Mouse (Mus musculus): ENCODE measurements at regions not wholly inside any gene's neighbourhood (a gene's known extent, or its start where the extent isn't known, plus 50 kb on each side); places are given as distances from the start of the nearest gene placed in this dataset.
"Not testable (repeated sequence)": the region's sequence is repeated elsewhere in the genome, so short reads cannot be mapped to it uniquely, and the experiment has no call there.

DNA sequence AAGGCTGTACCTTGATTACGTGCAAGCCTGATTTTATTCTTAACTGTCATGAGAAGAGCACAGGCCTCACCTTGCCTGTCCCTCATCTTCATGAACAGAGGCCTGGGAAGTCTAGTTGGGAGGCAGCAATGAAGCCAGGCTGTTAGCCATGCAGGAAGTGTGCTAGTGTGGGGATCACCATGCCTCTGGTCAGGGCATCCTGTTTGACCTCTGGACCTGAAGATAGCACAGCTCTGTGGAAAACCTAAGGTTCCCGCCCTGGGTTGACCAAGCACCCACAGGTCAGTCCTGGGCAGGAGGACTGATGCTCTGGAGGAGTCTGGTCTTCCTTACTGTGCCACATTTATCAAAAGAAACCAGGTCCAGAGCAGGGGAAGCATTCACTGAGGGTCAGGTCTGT lies 157.6 kb downstream of the Gm906 start:
- DNase-seq (ENCODE audit: low spot score in 2 of 2), result no peak
- intact Hi-C loops (cut with DNase I), result loop anchor here (5.0 kb wide), 1 partner anchor 145 kb away; no protein-coding TSS in a partner anchor

DNA sequence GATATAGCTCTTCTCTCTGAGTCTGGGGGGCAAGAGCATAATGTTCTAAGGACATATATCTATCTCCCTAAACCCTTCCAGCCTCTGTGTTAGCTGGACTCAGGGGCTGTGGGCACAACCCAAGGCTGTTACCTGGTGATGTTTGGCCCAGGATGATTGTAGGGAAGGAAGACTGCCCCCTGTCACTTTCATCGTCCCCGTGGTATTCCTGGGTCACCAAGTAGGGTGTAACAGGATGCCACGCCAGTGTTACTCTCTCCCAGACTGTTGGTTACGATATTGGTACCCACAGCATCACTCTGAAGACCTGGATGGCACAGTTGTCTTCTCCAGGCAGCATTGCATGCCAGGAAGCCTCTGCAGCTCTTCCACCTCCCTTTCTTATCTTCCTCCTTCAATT lies 185.3 kb downstream of the Gm906 start:
- intact Hi-C loops (cut with DNase I), result no loop called here

DNA sequence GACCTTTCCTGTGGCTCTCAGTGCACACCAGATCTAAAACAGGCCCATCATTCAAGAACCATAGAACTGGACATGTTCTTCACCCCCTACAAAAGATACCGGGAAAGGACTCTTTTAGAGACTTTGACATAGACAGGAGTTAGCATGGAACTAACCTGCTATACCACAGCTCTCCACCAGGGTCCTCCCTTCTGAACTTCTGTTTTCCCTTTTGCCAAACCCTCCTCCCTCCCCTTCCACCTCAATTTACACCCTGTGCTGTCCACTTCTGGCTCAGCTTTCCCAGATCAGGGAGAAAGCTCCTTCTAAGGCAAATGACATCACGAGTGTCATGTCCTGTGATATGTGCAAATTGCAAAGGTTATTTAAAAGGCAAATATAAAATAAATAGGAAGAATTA lies 185.7 kb downstream of the Gm906 start:
- intact Hi-C loops (cut with DNase I), result not testable (repeated sequence)

More for the DNA sequence above, 185.3 kb downstream of the Gm906 start:
- no peak for DNase-seq (ENCODE audit: low spot score in 2 of 2)

DNA sequence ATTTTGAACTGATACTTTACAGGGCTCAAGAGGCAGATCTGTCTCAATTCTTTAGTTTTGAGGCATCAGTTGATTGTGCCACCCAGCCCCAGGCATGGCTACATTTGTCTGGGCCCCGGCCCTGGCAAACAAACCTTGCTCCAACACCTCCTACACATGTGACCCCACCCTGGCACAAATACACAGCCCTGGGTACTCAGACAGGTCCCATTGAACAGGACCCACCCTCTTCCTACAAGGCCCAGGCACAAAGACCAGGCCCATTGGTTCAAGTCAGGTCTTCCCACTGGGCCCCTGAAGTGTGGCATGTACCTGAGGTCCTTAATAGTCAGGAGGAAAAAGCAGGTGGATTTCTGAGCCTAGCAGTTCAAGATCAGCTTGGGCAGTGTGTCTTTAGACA lies 190.4 kb downstream of the Gm906 start:
- intact Hi-C loops (cut with DNase I); DNase-seq (ENCODE audit: low spot score in 2 of 2): not testable (repeated sequence)

More for the DNA sequence above, 185.7 kb downstream of the Gm906 start:
- DNase-seq (ENCODE audit: low spot score in 2 of 2), result not testable (repeated sequence)

DNA sequence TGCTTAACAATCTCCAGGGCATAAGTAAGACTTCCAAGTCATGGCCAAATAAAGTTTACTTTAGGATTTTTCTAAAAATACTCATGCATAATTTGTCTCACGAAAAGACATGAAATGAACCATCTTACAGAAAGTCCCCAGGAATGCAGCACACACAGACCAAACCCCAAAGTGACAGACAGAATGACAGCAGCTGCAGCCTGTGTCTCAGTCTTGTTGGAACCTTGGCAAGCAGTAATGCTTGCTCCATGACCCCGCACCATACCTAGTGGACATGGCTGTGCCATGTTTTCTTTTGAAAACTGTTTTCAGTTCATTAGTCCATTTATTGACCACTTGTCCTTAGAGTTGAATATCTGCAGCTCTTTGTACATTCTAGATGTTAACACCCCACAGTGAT lies 191.1 kb downstream of the Gm906 start:
- DNase-seq (ENCODE audit: low spot score in 2 of 2); intact Hi-C loops (cut with DNase I): not testable (repeated sequence)

DNA sequence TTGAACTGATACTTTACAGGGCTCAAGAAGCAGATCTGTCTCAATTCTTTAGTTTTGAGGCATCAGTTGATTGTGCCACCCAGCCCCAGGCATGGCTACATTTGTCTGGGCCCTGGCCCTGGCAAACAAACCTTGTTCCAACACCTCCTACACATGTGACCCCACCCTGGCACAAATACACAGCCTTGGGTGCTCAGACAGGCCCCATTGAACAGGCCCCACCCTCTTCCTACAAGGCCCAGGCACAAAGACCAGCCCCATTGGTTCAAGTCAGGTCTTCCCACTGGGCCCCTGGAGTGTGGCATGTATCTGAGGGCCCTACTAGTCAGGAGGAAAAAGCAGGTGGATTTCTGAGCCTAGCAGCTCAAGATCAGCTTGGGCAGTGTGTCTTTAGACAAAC lies 198.4 kb downstream of the Gm906 start:
- intact Hi-C loops (cut with DNase I); DNase-seq (ENCODE audit: low spot score in 2 of 2): not testable (repeated sequence)

DNA sequence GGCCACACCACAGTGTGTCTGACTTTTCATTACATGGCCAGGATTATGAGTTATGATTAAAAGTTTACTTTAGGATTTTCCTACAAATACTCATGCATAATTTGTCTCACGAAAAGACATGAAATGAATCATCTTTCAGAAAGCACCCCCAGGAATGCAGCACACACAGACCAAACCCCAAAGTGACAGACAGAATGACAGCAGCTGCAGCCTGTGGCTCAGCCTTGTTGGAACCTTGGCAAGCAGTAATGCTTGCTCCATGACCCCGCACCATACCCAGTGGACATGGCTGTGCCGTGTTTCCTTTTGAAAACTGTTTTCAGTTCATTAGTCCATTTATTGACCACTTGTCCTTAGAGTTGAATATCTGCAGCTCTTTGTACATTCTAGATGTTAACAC lies 199.0 kb downstream of the Gm906 start:
- intact Hi-C loops (cut with DNase I); DNase-seq (ENCODE audit: low spot score in 2 of 2): not testable (repeated sequence)

DNA sequence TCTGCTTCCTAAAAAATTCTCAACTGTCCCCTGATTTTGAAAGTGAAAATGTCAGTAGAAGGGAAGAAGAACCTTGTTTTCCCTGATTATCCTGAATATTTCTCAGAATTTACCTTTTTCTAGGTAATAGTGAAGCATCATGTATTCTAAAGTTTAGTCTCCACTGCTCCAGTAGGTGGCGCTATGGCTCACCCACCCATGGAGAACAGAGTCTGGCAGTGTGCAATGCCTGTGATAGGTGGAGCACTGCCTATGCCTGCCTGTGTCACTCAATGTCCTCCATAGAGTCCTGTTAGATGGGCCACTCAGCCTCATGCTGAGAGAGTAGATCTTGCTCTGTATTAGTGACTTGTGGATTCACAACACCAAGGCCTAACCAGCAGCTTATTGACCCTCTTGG lies 218.4 kb downstream of the Gm906 start:
- no peak for DNase-seq (ENCODE audit: low spot score in 2 of 2)
- intact Hi-C loops (cut with DNase I), result no loop called here

DNA sequence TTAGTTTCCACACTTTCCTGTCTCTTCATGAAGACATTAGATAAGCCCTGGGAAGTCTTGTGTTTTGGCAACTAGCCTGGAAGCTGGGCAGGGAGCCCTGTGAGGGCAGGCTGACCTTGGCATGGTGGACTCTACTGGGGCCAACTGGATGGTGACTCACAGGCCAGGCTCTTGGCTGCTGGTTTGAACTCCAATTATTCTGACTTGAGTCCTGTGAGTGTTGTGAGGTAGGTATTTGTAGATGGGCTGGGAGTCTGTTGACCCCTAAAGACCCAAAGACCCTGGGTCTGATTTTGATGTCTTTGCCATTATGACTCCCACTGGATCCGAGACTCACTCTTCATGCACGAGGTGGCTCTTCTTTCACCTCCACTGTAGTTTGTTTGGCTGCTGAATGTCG lies 208.9 kb upstream of the Gm30302 start:
- DNase-seq (ENCODE audit: low spot score in 2 of 2); intact Hi-C loops (cut with DNase I): not testable (repeated sequence)

DNA sequence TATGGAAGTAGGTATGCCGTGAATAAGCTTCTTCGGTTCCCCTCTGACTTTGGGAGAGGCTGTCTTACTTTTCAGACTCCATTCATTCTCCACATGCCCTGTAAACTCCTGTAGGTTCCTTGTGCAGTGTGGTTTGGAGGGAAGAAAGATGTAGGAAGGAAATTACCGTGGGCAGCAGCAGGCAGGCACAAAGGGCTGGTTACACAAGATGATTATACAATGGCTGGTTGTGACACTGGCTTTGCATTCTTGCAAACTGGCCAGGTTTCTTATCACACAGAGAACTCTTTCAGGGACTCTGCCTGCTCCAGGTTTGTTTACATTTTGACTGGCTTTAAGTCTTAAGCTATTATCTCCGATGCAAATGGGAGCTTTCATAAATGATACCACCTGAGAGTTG lies 167.3 kb upstream of the Gm30302 start:
- DNase-seq (ENCODE audit: low spot score in 2 of 2); intact Hi-C loops (cut with DNase I): not testable (repeated sequence)

DNA sequence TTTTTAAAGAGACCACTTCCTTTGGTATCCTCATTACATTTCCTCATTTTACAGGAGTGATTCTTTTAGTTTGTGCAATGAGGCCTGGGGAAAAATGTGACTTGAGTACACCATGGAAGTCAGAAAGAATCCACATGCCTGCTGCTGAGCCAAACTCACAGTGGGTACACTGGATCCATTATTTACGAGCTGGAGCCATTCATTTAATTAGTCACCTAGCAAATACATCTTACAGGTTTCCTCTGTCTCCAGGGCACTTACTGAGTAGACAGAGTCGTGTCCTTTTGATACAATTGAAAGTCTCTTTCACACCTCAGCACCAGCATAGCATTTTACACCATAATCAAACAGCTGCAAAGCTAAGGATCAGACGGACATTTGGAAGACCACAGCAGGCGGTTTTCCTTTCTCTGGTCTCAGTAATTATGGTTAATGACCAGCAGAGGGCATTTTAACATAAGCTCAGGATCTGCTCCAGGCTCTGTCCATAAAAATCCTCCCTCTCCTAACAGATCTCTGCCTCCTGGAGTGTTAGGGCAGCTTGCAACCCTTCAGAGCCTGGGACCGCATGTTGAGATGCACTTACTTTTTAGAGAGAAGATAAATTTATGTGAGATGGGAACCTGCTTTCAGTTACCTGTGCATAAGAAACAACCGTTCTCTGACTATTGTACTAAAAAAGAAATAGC lies 159.3 kb upstream of the Gm30302 start:
- DNase-seq (ENCODE audit: low spot score in 2 of 2), result peak; percentile 6 to 26

DNA sequence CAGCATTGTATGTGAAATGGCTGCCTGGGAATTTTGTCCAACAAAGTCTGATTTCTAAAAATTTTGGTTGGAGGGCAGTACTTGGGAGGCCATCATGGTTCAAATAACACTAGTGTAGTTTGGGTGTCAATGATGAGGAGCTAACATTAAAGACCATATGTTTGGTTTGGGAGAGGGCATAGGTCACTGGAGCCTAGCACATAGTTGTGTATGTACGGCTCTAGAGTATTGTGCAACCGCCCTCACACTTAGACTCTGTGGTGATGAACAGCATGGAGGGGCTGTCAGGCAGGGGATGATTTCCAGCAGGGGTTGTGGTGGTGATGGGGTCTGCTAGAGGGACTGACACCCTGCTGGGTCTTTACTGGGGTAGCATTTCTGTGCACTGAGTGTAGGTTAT lies 117.0 kb upstream of the Gm30302 start:
- no peak for DNase-seq (ENCODE audit: low spot score in 2 of 2)
- intact Hi-C loops (cut with DNase I), result no loop called here

More for the DNA sequence above, 159.3 kb upstream of the Gm30302 start:
- intact Hi-C loops (cut with DNase I), result not testable (repeated sequence)

Measured in left cerebral cortex, postnatal 25 days (tissue).